Mouse (Mus musculus): Measurements from ENCODE around the gene Gm43720.
A peak's percentile ranks its signal among the peaks of the same experiment; 100 is the strongest.
"Not testable (repeated sequence)": the region's sequence is repeated elsewhere in the genome, so short reads cannot be mapped to it uniquely, and the experiment has no call there.

Gm43720 gene

DNA sequence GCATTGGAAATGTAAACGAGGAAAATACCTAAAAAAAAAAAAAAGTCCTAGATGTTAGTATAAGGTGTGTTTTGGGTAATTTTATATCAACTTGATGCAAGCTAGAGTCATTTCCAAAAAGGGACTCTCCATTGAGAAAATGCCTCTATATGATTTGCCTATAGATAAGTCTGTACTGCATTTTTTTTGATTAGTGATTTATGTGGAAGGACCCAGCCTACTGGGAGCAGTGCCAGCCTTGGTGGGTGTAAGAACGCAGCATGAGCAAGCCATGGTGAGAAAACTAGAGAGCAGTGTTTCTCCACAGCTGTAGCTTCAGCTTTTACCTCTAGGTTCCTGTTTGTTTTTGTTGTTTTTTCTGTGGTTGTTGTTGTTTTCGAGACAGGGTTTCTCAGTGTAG, 56.5 kb downstream of the Gm43720 start:
- H3K27me3 ChIP-seq (ENCODE audit: insufficient read depth, low read length): no peaks in the 10 kb centered on the region
- no peaks in the 10 kb centered on the region for H3K36me3 ChIP-seq (ENCODE audit: insufficient read depth, low read length)
- no peak overlapping the region for H3K4me3 ChIP-seq (replicated peaks; ENCODE audit: low read length)
- no peaks in the 10 kb centered on the region for H3K9me3 ChIP-seq (ENCODE audit: low read length)
- no peaks in the 10 kb centered on the region for H3K4me1 ChIP-seq (replicated peaks; ENCODE audit: low read depth, low read length)
- TF ChIP-seq NANOG (IDR thresholded peaks at IDR 0.05; ENCODE audit: borderline replicate concordance, low read length): no peak
- no peak for TF ChIP-seq CTCF (conservative IDR thresholded peaks at IDR 0.05; ENCODE audit: low read length)
- TF ChIP-seq POU5F1 (IDR thresholded peaks at IDR 0.05; ENCODE audit: borderline replicate concordance, low read length): no peak

DNA sequence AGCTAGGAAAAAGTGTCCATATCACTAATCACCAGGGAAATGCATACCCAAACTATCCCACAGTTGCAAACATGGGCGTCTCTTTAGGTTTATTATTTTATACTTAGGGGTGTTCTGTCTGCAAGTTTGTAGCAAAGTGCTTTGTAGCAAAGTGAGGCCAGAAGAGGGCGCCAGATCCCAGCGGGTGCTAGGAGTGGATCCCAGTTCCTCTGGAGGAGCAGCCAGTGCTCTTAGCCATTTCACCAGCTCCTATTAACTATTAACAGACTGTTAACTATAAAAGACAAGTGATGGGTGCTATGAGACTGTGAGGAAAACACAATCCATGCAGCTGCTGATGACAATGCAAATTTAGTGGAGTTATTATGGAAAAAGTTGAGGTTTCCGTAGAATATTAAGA, 57.6 kb downstream of the Gm43720 start:
- TF ChIP-seq NANOG (IDR thresholded peaks at IDR 0.05; ENCODE audit: borderline replicate concordance, low read length): no peak
- TF ChIP-seq CTCF (conservative IDR thresholded peaks at IDR 0.05; ENCODE audit: low read length): peak; percentile 95
- Histone ChIP-seq H3K4me3 (replicated peaks; ENCODE audit: low read length) (no peak overlapping the region), H3K27me3 (ENCODE audit: insufficient read depth, low read length) (no peaks in the 10 kb centered on the region), H3K4me1 (replicated peaks; ENCODE audit: low read depth, low read length) (no peaks in the 10 kb centered on the region), H3K9me3 (ENCODE audit: low read length) (peaks cover 2% of the 10 kb centered on the region), H3K36me3 (ENCODE audit: insufficient read depth, low read length) (no peaks in the 10 kb centered on the region)

- Histone ChIP-seq H3K4me3 (replicated peaks; ENCODE audit: low read length) (no peak overlapping the region), H3K9me3 (ENCODE audit: low read length) (peaks cover 12% of the 10 kb centered on the region), H3K27me3 (ENCODE audit: insufficient read depth, low read length) (no peaks in the 10 kb centered on the region), H3K4me1 (replicated peaks; ENCODE audit: low read depth, low read length) (no peaks in the 10 kb centered on the region), H3K36me3 (ENCODE audit: insufficient read depth, low read length) (no peaks in the 10 kb centered on the region)
- TF ChIP-seq CTCF (conservative IDR thresholded peaks at IDR 0.05; ENCODE audit: low read length): no peak
- TF ChIP-seq POU5F1 (IDR thresholded peaks at IDR 0.05; ENCODE audit: borderline replicate concordance, low read length): no peak
- no peak for TF ChIP-seq NANOG (IDR thresholded peaks at IDR 0.05; ENCODE audit: borderline replicate concordance, low read length)
Measured at GRCm38 (mm10) chr5:138219864-138220263, 59.9 kb downstream of the Gm43720 start.

GRCm38 (mm10) chr5:138216632-138217031, 63.1 kb downstream of the Gm43720 start:
- peak overlapping the region; percentile 49 for H3K4me3 ChIP-seq (replicated peaks; ENCODE audit: low read length)
- H3K4me1 ChIP-seq (replicated peaks; ENCODE audit: low read depth, low read length); H3K36me3 ChIP-seq (ENCODE audit: insufficient read depth, low read length); H3K27me3 ChIP-seq (ENCODE audit: insufficient read depth, low read length): not testable (repeated sequence)
- peaks cover 35% of the 10 kb centered on the region for H3K9me3 ChIP-seq (ENCODE audit: low read length)

All from E14TG2a.4 (cell line).